Mouse (Mus musculus) retina, postnatal 1 day (tissue): ENCODE measurements around the gene Evc2.

ENCODE experiments used
- DNase-seq: peaks from one replicate; pipeline ENCODE4 v3.0.0-alpha.2; 2012

Evc2 gene

DNA sequence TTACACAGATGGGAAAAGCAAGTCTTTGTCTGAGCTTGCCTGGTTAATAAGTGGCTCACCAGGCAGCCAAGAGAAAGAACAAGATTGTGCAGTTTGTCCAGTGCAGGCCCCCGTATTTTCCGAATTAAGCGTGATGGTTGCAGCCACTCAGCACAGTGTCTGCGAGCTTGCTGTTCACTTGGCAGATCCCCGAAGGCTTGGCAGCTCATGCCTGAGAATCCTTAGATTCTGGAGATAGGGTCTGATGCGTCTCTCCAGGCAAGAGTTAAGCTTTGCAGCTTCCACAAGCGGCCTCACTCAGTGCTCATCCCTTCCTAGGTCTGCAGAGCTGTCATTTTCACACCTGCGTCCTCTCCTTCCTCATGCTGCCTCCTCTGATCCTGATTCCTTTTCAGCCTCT is 30.5 kb downstream of the Evc2 start:
- no peak for DNase-seq

- DNase-seq, result no peak
Observed at GRCm38 (mm10) chr5:37377376-37377775, 39.1 kb downstream of the Evc2 start.

- no peak for DNase-seq
Observed at GRCm38 (mm10) chr5:37380641-37381040, 42.3 kb downstream of the Evc2 start.

DNA sequence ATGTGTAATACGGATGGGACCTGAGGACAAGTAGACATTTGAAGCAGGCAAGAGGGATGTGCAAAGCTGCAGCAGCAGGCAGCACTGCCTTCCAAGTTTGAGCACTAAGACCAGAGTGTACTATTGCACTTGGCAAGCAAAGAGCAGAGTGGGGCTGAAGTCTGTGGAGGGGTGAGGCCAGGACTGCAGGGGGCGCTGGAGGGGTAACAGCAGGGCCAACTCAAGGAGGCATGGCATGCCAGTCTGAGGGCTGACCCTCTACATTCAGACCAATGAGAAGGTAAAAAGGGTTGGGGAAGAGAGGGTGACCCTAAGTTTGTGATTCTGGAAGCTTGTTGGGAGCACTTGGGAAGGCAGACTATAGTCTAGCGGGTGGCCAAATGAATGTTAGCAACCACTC is 45.3 kb downstream of the Evc2 start:
- no peak for DNase-seq

GRCm38 (mm10) chr5:37388646-37389045 is 50.3 kb downstream of the Evc2 start:
- no peak for DNase-seq

DNA sequence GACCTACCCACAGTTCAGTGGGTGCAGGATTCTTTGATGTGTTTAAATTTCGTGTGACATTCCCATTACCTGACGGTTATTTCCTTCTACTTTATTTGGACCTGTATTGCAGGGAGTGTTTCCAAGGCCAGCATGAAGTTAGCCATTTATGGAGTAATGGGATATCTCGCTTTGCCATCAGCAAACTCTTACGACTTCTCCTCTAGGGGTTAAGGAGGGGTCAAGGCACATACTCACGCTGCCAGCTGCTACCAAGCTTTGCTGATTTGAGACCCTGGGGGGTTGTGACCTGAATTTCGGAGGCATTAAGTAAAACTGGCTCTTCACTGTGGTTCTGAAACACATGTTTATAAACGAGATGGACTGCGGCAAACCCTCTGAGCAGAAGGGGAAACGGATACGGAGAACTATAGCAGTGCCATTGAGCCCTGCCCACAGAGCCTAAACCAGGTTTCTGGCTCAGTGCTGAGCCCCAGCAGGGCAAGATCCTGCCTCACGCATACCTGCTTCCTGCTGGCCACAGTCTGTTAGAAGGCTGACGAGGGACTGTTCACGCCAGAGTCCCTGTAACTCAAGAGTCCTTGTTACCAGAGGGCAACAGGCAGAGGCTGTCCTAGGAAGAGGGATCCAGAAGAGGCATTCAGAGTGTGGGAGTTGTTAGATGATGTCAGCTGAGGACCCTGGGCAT is 51.7 kb downstream of the Evc2 start:
- no peak for DNase-seq

DNA sequence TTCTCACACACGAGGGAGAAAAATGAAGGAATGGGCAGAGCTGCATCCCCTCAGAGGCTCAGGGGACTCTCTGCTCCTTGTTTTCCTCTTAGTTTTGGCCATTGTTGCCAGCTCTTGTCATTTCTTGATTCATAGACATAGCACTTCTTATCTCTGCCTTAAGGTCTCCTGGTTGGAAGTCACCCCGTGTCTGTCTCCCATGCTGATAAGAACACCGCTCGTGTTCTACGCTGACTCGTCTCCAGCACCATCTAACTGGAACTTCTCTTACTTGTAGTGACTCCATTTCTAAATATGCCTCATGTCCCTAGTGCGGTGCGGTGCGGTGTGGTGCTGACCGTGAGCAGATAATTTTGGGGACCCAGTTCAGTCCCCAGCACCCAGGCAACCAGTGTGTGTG is 52.6 kb downstream of the Evc2 start:
- DNase-seq, result no peak

DNA sequence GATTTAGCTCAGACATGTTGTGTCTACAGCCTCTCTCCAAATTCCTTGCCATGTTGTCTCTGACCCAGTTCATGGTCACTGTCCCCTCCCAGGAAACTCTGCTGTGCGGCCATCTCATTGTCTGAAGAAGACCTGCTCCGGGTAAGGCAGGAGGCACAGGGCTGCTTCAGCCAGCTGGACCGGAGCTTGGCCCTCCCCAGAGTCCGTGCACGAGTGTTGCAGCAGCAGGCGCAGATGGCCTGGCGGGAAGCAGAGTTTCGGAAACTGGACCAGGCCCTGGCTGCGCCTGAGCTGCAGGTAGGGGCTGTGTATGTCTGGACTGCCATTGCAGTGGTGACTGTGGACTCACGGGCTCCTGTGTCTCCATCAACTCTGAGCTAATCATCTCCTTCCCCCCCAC is 53.6 kb downstream of the Evc2 start:
- DNase-seq, result no peak

DNA sequence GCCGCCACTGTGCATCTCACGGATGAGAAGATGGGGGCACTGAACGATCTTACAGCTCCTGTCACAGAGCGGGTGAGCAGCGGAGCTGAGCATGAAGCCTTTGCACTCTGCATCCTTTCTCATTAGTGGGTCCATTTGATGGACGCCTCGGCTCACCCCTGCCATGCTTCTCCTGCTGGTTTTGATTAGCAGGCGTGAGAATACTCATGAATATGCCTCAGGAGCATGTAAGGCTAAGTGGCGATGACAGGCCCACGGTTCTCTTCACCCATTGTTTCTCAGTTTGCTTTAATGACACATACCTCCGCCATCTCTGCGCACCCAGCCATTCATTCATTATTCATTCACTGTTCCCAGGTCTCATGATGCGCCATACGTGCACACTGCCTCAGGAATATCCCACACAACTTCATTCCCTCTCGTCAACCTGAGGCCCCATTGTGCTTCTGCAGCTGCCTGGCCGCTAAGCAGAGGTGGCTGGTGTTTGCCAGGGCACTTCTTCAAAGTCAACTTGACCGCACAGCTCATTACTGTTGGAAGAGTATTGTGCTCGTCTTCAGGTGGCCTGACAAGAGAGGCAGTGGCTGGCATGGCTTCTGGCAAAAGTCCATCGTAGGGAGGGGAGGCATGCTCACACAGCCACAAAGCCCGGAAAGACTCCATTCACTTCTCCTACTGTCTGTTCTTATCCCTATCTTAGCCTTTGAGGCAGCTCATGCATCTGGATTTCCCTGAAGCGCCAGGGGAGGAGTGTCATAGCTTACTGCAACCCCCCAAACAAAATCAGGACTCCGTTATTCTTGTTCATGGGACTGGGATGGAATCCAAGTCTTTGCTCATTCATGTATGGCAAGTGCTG is 57.1 kb downstream of the Evc2 start:
- peak; percentile 73 for DNase-seq

DNA sequence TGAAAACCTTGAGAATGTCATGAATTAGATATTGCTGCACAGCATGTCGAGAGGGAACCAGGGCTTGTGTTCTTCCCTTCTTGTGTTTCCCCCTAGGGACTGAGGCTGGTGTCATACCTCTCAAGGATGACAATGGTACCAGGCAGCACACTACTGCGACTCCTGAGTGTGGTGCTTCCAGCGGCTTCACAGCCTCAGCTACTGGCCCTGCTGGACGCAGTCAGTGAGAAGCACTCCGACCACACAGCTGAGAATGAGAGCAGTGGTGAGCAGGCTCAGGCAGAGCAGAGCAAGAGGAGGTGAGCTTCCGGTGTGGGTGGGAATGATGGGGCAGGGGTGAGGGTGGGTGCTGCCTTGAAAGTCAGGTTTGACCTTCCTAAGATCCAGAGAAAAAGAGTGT is 80.7 kb downstream of the Evc2 start:
- DNase-seq, result no peak

DNA sequence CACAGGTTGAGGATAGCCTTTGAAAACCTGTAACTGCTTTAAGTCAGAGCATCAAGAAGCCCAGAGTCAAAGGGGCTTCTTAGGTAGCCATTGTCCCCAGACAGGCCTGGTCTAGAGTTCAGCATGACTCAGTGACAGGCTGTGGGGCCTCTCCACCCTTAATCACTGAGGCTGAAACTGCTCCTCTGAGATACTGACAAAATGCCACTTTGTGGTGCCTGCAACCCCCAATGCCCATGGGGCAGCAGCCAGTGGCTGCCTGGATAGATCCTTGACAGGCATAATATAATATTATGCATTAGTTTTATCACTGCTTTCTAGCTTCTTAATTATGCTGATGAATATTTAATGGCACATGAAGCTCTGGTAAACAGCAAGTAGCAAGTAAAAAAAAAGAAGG is 88.9 kb downstream of the Evc2 start:
- DNase-seq, result no peak

DNA sequence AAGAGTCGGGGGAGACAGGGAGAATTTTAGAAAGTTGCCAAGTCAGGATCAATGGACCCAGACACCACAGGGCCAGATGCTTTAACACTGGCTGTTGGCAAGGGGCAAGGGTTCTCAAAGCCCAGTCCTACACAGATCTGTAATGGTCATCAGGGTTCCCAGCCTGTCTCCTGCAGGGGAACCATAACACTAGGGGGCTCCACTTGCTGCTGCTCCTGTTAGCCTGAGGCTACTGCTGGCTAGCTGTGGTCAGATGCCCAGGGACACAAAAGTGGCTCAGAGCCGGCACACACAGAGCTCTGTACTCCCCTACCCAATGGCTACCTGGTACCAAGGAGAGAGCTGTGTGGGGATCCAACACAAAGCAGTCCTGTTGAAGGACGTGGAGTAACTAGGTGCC is 97.1 kb downstream of the Evc2 start:
- no peak for DNase-seq

GRCm38 (mm10) chr5:37442767-37443166 is 104.5 kb downstream of the Evc2 start:
- DNase-seq, result no peak

- no peak for DNase-seq
Observed at GRCm38 (mm10) chr5:37447546-37447945, 109.2 kb downstream of the Evc2 start.

- no peak for DNase-seq
Observed at GRCm38 (mm10) chr5:37456590-37456989, 118.3 kb downstream of the Evc2 start.

- DNase-seq, result no peak
Observed at GRCm38 (mm10) chr5:37457191-37457590, 118.9 kb downstream of the Evc2 start.

- no peak for DNase-seq
Observed at GRCm38 (mm10) chr5:37457831-37458230, 119.5 kb downstream of the Evc2 start.

- no peak for DNase-seq
Observed at GRCm38 (mm10) chr5:37458236-37458635, 119.9 kb downstream of the Evc2 start.

- DNase-seq, result no peak
Observed at GRCm38 (mm10) chr5:37465461-37465860, 127.2 kb downstream of the Evc2 start.

DNA sequence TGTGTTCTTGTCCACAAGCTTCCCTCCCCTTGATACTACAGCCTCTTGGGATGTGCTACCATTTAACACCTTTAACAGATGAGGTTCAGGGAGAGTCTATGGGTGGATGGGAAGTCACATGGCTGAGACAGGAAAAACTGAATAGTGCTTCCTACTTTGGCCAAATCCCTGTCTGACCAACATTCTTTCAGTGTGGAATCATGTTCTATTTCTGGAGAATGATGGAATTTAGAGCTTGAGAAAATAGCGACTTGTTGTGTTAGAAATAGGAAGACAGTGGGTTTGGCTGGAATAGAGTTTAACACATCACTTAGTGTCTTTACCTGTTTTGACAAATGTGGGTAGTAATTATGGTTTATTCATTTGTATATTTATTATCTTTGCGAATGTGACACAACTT is 129.3 kb downstream of the Evc2 start:
- no peak for DNase-seq

DNA sequence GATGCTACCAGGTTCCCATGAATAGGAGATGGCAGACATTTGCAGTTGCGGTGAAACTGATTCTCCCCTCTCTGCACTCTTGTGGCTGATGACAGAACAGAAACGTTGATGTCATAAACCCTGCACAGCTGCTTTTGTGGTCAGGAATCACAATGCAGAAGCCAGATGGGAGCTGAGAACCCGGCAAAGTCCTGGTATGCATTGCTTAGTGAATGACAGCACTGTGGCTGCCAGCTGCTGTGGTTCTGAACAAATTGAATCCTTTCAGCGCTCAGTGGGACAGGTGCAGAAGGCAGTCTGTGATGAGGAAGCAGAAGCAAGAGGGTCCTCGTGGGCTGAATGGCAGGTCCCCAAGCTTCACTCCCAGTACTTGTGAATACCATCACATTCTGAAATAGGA is 130.7 kb downstream of the Evc2 start:
- DNase-seq, result no peak

- DNase-seq, result no peak
Observed at GRCm38 (mm10) chr5:37471584-37471983, 133.3 kb downstream of the Evc2 start.

- DNase-seq, result no peak
Observed at GRCm38 (mm10) chr5:37472025-37472608, 133.8 kb downstream of the Evc2 start.
